Mouse (Mus musculus) thymus, adult 2 months (tissue): ENCODE measurements around the gene Mafg.

Experiments
- CTCF ChIP-seq: fragments of 200-500 bp; IDR thresholded peaks from 2 replicates; pipeline ENCODE4 v1.5.1; 2012; ENCODE audit warnings: mild to moderate bottlenecking, control low read depth, low read length, moderate library complexity, borderline replicate concordance; ENCODE audit not compliant: control insufficient read depth, poor library complexity, insufficient read depth; ENCODE audit errors: extremely low read depth
- POLR2A ChIP-seq: fragments of 200-500 bp; IDR thresholded peaks from 2 replicates; pipeline ENCODE4 v1.6.1; 2012; ENCODE audit warnings: mild to moderate bottlenecking, low read length, control low read depth, moderate library complexity; ENCODE audit not compliant: control insufficient read depth, poor library complexity, insufficient read depth; ENCODE audit errors: extremely low read depth

DNA sequence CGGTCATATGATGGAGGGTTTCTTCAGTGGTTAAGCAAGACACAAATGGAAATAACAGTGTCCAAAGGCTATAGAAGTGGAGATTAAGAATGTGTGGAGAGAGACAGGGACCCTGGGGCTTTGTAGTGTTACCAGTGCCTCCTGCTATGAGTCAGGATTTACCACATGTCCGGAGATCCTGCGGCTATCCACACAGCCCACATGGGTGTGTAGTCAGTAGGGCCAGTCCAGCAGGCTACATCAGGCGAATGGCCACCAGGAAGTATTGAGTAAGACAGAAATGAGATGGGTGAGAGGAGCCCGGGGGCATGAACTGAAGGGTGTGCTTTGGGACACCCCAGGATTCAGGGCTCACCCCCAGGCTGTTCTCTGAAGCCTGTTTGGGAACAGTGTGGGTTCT, 49.3 kb upstream of the Mafg start:
- TF ChIP-seq POLR2A = no peak
- no peak for TF ChIP-seq CTCF
